ENCODE assay signal across 8 mouse cellular contexts in the genomic region with DNA sequence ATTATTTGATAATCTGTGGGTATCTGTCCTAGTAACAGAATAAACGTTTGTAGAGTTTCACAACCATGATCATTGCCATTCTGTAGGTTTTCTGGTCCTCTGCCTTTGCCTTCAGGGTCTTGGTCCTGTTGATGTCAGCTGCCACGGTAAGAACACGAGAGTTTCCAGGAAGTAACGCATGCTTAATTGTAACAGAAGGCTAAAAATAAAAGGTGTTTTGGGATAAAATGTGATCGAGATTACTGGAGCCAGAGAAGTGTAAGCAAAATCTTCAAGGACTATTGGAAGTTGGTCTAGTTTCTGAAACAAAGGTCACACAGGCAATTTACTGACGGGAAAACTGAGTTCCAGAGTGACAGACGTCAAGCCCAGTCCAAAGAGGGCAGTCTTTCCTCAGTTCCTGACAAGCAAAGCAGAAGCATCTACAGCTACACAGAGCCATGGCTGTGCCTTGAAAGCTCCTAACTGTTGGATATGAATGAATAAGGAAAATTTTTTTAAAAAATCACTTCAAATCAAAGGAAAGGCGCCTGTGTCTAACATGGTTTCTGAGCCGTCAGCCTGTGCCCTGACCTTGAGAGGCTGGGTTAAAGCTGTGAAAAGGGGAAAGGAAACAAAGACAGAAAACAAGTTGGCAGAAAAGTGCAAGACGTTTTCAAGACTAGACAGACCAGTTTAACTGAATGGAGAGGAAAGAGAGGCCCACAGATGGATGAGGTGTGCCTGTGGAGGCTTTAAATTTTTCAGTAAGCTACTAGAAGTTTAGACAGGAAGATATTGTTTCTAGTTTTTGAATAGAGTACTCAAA. TPM values are rescaled to one million over a fixed set of nuclear protein-coding genes. Genes with fewer than 3 reads are reported as not detected.
DNase-seq lines count a peak whose midpoint lies in the region; TF ChIP-seq lines count a peak whose summit lies in the region.

No protein-coding gene starts in this region.

- no peaks in the 10 kb centered on the region; the same call in 1 of the 2 replicates for H3K4me1 ChIP-seq in cerebellum, adult 2 months (ENCODE audit: control insufficient read depth, insufficient read depth, low read length)
- H3K4me1 ChIP-seq in small intestine, adult 2 months (ENCODE audit: control insufficient read depth, insufficient read depth, insufficient read length, low read length): peaks cover 7% of the 10 kb centered on the region; the same call in 1 of the 2 replicates

- 39% methylated on average over 10 of the region's 10 CpGs for WGBS in cerebellum, adult 2 months
- 25% methylated on average over 10 of the region's 10 CpGs for WGBS in small intestine, adult 2 months

- peak in 1 of 2 experiments; percentile 56 for DNase-seq in cerebellum, adult 2 months
- no peak for DNase-seq in cerebellum, adult 9-10 months
- peak; percentile 36 to 42 for DNase-seq in spleen, postnatal 36 days (ENCODE audit: low spot score in 2 of 2)
- no peak for DNase-seq in spleen, postnatal 10 days (ENCODE audit: low spot score in 2 of 2)
- peak; percentile 50 to 53 for DNase-seq in kidney, postnatal 25 days
- no peak for DNase-seq in left cerebral cortex, postnatal 14 days (ENCODE audit: low spot score in 2 of 2)
- no peak for DNase-seq in layer of hippocampus, postnatal 10 days (ENCODE audit: low spot score in 2 of 2)

- intact Hi-C loops in left cerebral cortex, postnatal 14 days (cut with DNase I): loop anchor here (5.0 kb wide), 1 partner anchor 260 kb away; no protein-coding TSS in a partner anchor

- H3K36me3 ChIP-seq in small intestine, adult 2 months (ENCODE audit: control insufficient read depth, insufficient read depth, low read length): no peaks in the 10 kb centered on the region

- H3K27ac ChIP-seq in cerebellum, adult 2 months (ENCODE audit: insufficient read depth, low read length): no peak overlapping the region
- no peak overlapping the region for H3K27ac ChIP-seq in small intestine, adult 2 months (ENCODE audit: insufficient read depth, low read depth, low read length)

- no peak for TF ChIP-seq POLR2A in cerebellum, adult 2 months (IDR thresholded peaks at IDR 0.05; ENCODE audit: borderline replicate concordance, insufficient read depth, low read length)
- no peak for TF ChIP-seq POLR2A in small intestine, adult 2 months (IDR thresholded peaks at IDR 0.05; ENCODE audit: low read depth, low read length)

- peak; percentile 60 for TF ChIP-seq CTCF in cerebellum, adult 2 months (IDR thresholded peaks at IDR 0.05; ENCODE audit: borderline replicate concordance, insufficient read depth, low read depth, low read length)
- TF ChIP-seq CTCF in small intestine, adult 2 months (IDR thresholded peaks at IDR 0.05; ENCODE audit: extremely low read depth, insufficient read length, insufficient replicate concordance, low read depth, low read length): peak; percentile 16; the same call in 1 of the 2 replicates

- H3K27me3 ChIP-seq in cerebellum, adult 2 months (ENCODE audit: control insufficient read depth, insufficient read depth, low read length): no peaks in the 10 kb centered on the region
- no peaks in the 10 kb centered on the region for H3K27me3 ChIP-seq in small intestine, adult 2 months (ENCODE audit: control insufficient read depth, insufficient read depth, low read length)

- no peak overlapping the region for H3K4me3 ChIP-seq in cerebellum, adult 2 months (replicated peaks; ENCODE audit: insufficient read depth, low read depth, low read length)
- H3K4me3 ChIP-seq in small intestine, adult 2 months (ENCODE audit: low read depth, low read length): no peak overlapping the region

RNA-seq across cellular contexts. Expression of gene Adam10, which starts 6.8 kb away (rescaled TPM):
- 44.9 and 47.7 TPM in 2 replicates for polyA plus RNA-seq in cerebellum, adult 2 months (2012; rRNA removed)
- polyA plus RNA-seq in small intestine, adult 2 months (2012; rRNA removed): 10.5 and 33.3 TPM in 2 replicates
- 10 to 100 TPM; 77.5 to 83.3 TPM for total RNA-seq in left cerebral cortex, postnatal 14 days (2021)
- 10 to 100 TPM; 77.1 to 79.6 TPM for total RNA-seq in layer of hippocampus, postnatal 10 days (2021)

RNA-seq across cellular contexts. Expression of gene Mindy2, which starts 15.0 kb away (rescaled TPM):
- 58.4 and 67.3 TPM in 2 replicates for polyA plus RNA-seq in cerebellum, adult 2 months (2012; rRNA removed)
- 5.5 and 12.0 TPM in 2 replicates for polyA plus RNA-seq in small intestine, adult 2 months (2012; rRNA removed)
- 10 to 100 TPM; 32.9 to 36.2 TPM for total RNA-seq in left cerebral cortex, postnatal 14 days (2021)
- 10 to 100 TPM; 34.5 to 38.3 TPM for total RNA-seq in layer of hippocampus, postnatal 10 days (2021)

RNA-seq across cellular contexts. Expression of gene Gm10642, which starts 15.9 kb away (rescaled TPM):
- 1.4 and 1.5 TPM in 2 replicates for polyA plus RNA-seq in cerebellum, adult 2 months (2012; rRNA removed)
- 0.44 and 3.3 TPM in 2 replicates for polyA plus RNA-seq in small intestine, adult 2 months (2012; rRNA removed)
- total RNA-seq in left cerebral cortex, postnatal 14 days (2021): 1 to 10 TPM; 1.7 to 1.9 TPM
- 1 to 10 TPM; 1.3 to 1.7 TPM for total RNA-seq in layer of hippocampus, postnatal 10 days (2021)

Comparison
In these comparisons a context has a peak if more than half of its experiments do, and no peak if none do; other contexts are left out.
1. DNase-seq: peak in spleen, postnatal 36 days (2 of 2) and kidney, postnatal 25 days (2 of 2); none in cerebellum, adult 9-10 months (single experiment), spleen, postnatal 10 days (0 of 2), left cerebral cortex, postnatal 14 days (0 of 2) and layer of hippocampus, postnatal 10 days (0 of 2).